19 mouse cellular contexts compared by ENCODE assay signal in the genomic region with DNA sequence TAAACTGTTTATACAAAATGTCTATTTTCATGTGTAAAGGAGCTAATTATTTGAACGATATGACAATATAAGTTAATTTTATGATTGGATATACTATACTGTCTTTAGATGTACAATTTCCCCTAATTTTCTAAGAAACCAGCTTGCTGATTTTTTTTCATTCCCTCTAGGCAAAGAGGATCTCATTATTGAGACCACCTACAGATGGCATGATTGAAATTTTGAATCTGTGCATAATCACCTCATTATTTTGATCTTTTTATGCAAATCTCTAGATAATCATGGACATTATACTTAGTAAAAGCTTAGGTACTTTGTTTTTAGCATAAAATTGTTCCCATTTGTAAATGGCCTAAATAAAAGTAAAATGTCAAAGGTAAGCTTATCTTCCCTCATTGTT.
DNase-seq lines count a peak whose midpoint lies in the region; ATAC-seq and TF ChIP-seq lines count a peak whose summit lies in the region.
"Had no signal": no experiment of that assay in that cellular context is flagged by ENCODE, and none has a peak within 500 bp of the region (broad histone marks: within the 10 kb centered on the region; RNA-seq: fewer than 3 reads in every experiment).

No protein-coding gene starts in this region.

- no peaks in the 10 kb centered on the region for H3K9me3 ChIP-seq in hindbrain, embryonic 11.5 days (ENCODE audit: control insufficient read depth, low read length)
- H3K9me3 ChIP-seq in hindbrain, postnatal 0 days (ENCODE audit: low read length), result no peaks in the 10 kb centered on the region
- no peaks in the 10 kb centered on the region for H3K9me3 ChIP-seq in midbrain, embryonic 15.5 days
- H3K9me3 ChIP-seq in midbrain, embryonic 10.5 days (replicated peaks), result no peaks in the 10 kb centered on the region; the same call in 1 of the 2 replicates
- no peaks in the 10 kb centered on the region for H3K9me3 ChIP-seq in forebrain, embryonic 14.5 days (replicated peaks; ENCODE audit: control insufficient read depth, low read length)
- H3K9me3 ChIP-seq: embryonic facial prominence, embryonic 15.5 days; heart, embryonic 12.5 days; hindbrain, embryonic 10.5 days; hindbrain, embryonic 15.5 days had no signal

- peak; percentile 57; the same call in 1 of the 2 replicates for ATAC-seq in hindbrain, embryonic 11.5 days (ENCODE audit: low FRiP score)
- no peak for ATAC-seq in hindbrain, postnatal 0 days
- ATAC-seq in midbrain, embryonic 15.5 days (replicated peaks), result 0 out of 2 replicates have a peak, but pooled peaks have one; percentile 27
- ATAC-seq in forebrain, embryonic 14.5 days, result peak; percentile 78
- ATAC-seq: inflammation-experienced regulatory T-cells, adult 6 months had no signal

- H3K36me3 ChIP-seq in hindbrain, embryonic 11.5 days (ENCODE audit: control insufficient read depth, insufficient read depth, low read length), result no peaks in the 10 kb centered on the region
- no peaks in the 10 kb centered on the region for H3K36me3 ChIP-seq in hindbrain, postnatal 0 days (ENCODE audit: insufficient read depth, low read length)
- no peaks in the 10 kb centered on the region for H3K36me3 ChIP-seq in midbrain, embryonic 15.5 days (replicated peaks)
- H3K36me3 ChIP-seq in midbrain, embryonic 10.5 days, result no peaks in the 10 kb centered on the region
- no peaks in the 10 kb centered on the region for H3K36me3 ChIP-seq in forebrain, embryonic 14.5 days (ENCODE audit: control insufficient read depth, insufficient read depth, low read length)
- H3K36me3 ChIP-seq: embryonic facial prominence, embryonic 15.5 days; heart, embryonic 12.5 days; hindbrain, embryonic 10.5 days; hindbrain, embryonic 15.5 days had no signal

- H3K4me2 ChIP-seq in hindbrain, embryonic 11.5 days (replicated peaks; ENCODE audit: low read depth, low read length), result no peak overlapping the region
- no peak overlapping the region for H3K4me2 ChIP-seq in hindbrain, postnatal 0 days (ENCODE audit: low read depth, low read length)
- H3K4me2 ChIP-seq in midbrain, embryonic 15.5 days, result no peak overlapping the region
- H3K4me2 ChIP-seq in forebrain, embryonic 14.5 days (ENCODE audit: low read length), result no peak overlapping the region
- H3K4me2 ChIP-seq: embryonic facial prominence, embryonic 15.5 days; heart, embryonic 12.5 days; hindbrain, embryonic 15.5 days had no signal

- no peak for TF ChIP-seq CTCF in hindbrain, postnatal 0 days (IDR thresholded peaks at IDR 0.05; ENCODE audit: low read depth)

- no peak overlapping the region for H3K27ac ChIP-seq in hindbrain, embryonic 11.5 days (ENCODE audit: low read depth, low read length)
- no peak overlapping the region for H3K27ac ChIP-seq in hindbrain, postnatal 0 days
- no peak overlapping the region for H3K27ac ChIP-seq in midbrain, embryonic 15.5 days
- no peak overlapping the region for H3K27ac ChIP-seq in midbrain, embryonic 10.5 days (replicated peaks)
- H3K27ac ChIP-seq in forebrain, embryonic 14.5 days (ENCODE audit: low read depth, low read length), result no peak overlapping the region
- H3K27ac ChIP-seq: embryonic facial prominence, embryonic 15.5 days; gastrocnemius, adult 2 months; hindbrain, embryonic 10.5 days; hindbrain, embryonic 15.5 days had no signal

- H3K9ac ChIP-seq in hindbrain, embryonic 11.5 days (ENCODE audit: low read depth, low read length), result no peak overlapping the region
- H3K9ac ChIP-seq in hindbrain, postnatal 0 days (replicated peaks; ENCODE audit: low read length), result no peak overlapping the region
- H3K9ac ChIP-seq in midbrain, embryonic 15.5 days, result no peak overlapping the region
- no peak overlapping the region for H3K9ac ChIP-seq in forebrain, embryonic 14.5 days (ENCODE audit: low read length)
- H3K9ac ChIP-seq: embryonic facial prominence, embryonic 15.5 days; heart, embryonic 12.5 days; hindbrain, embryonic 15.5 days had no signal

- 84% methylated on average over 1 of the region's 1 CpGs for WGBS in hindbrain, embryonic 11.5 days
- 68% methylated on average over 1 of the region's 1 CpGs for WGBS in hindbrain, postnatal 0 days
- WGBS in midbrain, embryonic 15.5 days, result 64% methylated on average over 1 of the region's 1 CpGs
- WGBS in midbrain, embryonic 10.5 days, result 87% methylated on average over 1 of the region's 1 CpGs
- 63% methylated on average over 1 of the region's 1 CpGs for WGBS in forebrain, embryonic 14.5 days

- H3K27me3 ChIP-seq in hindbrain, embryonic 11.5 days (ENCODE audit: control insufficient read depth, insufficient read depth, low read length), result no peaks in the 10 kb centered on the region
- H3K27me3 ChIP-seq in hindbrain, postnatal 0 days (ENCODE audit: insufficient read depth, low read length), result no peaks in the 10 kb centered on the region
- no peaks in the 10 kb centered on the region for H3K27me3 ChIP-seq in midbrain, embryonic 15.5 days (replicated peaks)
- no peaks in the 10 kb centered on the region for H3K27me3 ChIP-seq in midbrain, embryonic 10.5 days (ENCODE audit: low read depth, poor library complexity, severe bottlenecking)
- H3K27me3 ChIP-seq in forebrain, embryonic 14.5 days (replicated peaks; ENCODE audit: control insufficient read depth, insufficient read depth, low read length), result no peaks in the 10 kb centered on the region
- H3K27me3 ChIP-seq: embryonic facial prominence, embryonic 15.5 days; heart, embryonic 12.5 days; hindbrain, embryonic 15.5 days had no signal

- no peak for DNase-seq in hindbrain, embryonic 11.5 days (ENCODE audit: low spot score)
- no peak for DNase-seq in hindbrain, postnatal 0 days (ENCODE audit: low spot score)
- DNase-seq in midbrain, embryonic 10.5 days (ENCODE audit: low spot score), result no peak
- peak; percentile 53 for DNase-seq in forebrain, embryonic 14.5 days (ENCODE audit: low spot score)
- DNase-seq in kidney, postnatal 36 days, result no peak
- DNase-seq: adrenal gland, adult 2 months; adrenal gland, postnatal 25 days; cerebellum, adult 2 months; cerebellum, postnatal 10 days; embryo, embryonic 11 days; gastrocnemius, adult 2 months; gastrocnemius, postnatal 25 days had no signal

- no peak overlapping the region for H3K4me3 ChIP-seq in hindbrain, embryonic 11.5 days (ENCODE audit: low read depth, low read length)
- H3K4me3 ChIP-seq in hindbrain, postnatal 0 days (ENCODE audit: low read length), result no peak overlapping the region
- H3K4me3 ChIP-seq in midbrain, embryonic 15.5 days, result no peak overlapping the region
- no peak overlapping the region for H3K4me3 ChIP-seq in midbrain, embryonic 10.5 days
- H3K4me3 ChIP-seq in forebrain, embryonic 14.5 days (ENCODE audit: low read depth, low read length), result no peak overlapping the region
- H3K4me3 ChIP-seq: embryonic facial prominence, embryonic 15.5 days; erythroblast, embryonic 14.5 days; gastrocnemius, adult 2 months; heart, embryonic 12.5 days; hindbrain, embryonic 10.5 days; hindbrain, embryonic 15.5 days had no signal

- no peaks in the 10 kb centered on the region for H3K4me1 ChIP-seq in hindbrain, embryonic 11.5 days (replicated peaks; ENCODE audit: control insufficient read depth, insufficient read depth, low read length)
- H3K4me1 ChIP-seq in hindbrain, postnatal 0 days (ENCODE audit: insufficient read depth, low read length), result no peaks in the 10 kb centered on the region
- no peaks in the 10 kb centered on the region for H3K4me1 ChIP-seq in midbrain, embryonic 15.5 days
- H3K4me1 ChIP-seq in midbrain, embryonic 10.5 days, result no peaks in the 10 kb centered on the region
- no peaks in the 10 kb centered on the region for H3K4me1 ChIP-seq in forebrain, embryonic 14.5 days (ENCODE audit: control insufficient read depth, insufficient read depth, low read length)
- H3K4me1 ChIP-seq: embryonic facial prominence, embryonic 15.5 days; heart, embryonic 12.5 days; hindbrain, embryonic 10.5 days; hindbrain, embryonic 15.5 days had no signal
